Mouse (Mus musculus): ENCODE results near the gene Nfia. TPM values are rescaled to one million over a fixed set of nuclear protein-coding genes. Genes with fewer than 3 reads are reported as not detected.

Nfia gene
- total RNA-seq, 2 experiments from 2014 or later: 3.5 to 14.0 TPM

GRCm38 (mm10) chr4:97923248-97923647 is 150.7 kb downstream of the Nfia start:
- no peak for ATAC-seq (replicated peaks; ENCODE audit: poor library complexity, severe bottlenecking)

- ATAC-seq (replicated peaks; ENCODE audit: poor library complexity, severe bottlenecking): peak; percentile 22; the same call in 1 of the 2 replicates
Observed at GRCm38 (mm10) chr4:97923876-97924316, 151.4 kb downstream of the Nfia start.

GRCm38 (mm10) chr4:97924414-97924813 is 151.9 kb downstream of the Nfia start:
- no peak for ATAC-seq (replicated peaks; ENCODE audit: poor library complexity, severe bottlenecking)

DNA sequence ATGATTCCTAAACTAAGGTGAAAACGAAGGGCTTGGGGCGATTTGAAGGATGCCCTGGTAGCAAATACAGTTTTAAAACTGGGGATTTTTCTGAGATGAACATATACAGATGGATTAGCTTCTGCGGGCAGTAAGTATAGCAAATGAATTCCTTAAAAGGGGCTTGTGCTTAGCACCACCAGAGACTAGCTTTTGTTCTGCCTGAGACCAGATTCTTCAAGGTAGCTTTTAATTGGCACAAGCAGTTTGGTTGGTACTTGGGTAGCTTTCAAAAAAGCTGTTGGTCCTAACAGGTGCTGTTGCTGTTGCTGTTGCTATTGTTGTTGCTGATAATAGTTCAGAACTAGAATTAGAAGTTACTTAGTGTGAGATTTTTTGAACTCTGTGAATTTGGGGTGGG is 152.3 kb downstream of the Nfia start:
- ATAC-seq (replicated peaks; ENCODE audit: poor library complexity, severe bottlenecking): no peak

DNA sequence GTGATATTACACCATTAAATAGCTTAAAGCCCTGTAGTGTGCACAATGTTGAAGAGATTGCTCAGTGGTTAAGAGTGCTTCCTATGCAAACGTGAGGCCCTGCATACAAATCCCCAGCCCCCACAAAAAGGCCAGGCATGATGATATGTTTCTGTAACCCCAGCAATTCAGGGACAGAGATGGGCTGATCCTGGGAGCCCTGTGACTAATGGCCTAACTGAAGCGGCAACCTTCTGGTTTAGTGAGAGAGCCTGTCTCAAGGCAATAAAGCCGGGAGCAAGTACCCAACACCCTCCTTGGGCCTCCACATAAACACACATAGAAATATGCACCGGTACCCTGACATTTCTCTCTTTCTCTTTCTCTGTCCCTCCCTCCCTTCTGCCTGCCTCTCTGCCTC is 153.1 kb downstream of the Nfia start:
- no peak for ATAC-seq (replicated peaks; ENCODE audit: poor library complexity, severe bottlenecking)

GRCm38 (mm10) chr4:97926607-97927308 is 154.2 kb downstream of the Nfia start:
- ATAC-seq (replicated peaks; ENCODE audit: poor library complexity, severe bottlenecking): no peak

DNA sequence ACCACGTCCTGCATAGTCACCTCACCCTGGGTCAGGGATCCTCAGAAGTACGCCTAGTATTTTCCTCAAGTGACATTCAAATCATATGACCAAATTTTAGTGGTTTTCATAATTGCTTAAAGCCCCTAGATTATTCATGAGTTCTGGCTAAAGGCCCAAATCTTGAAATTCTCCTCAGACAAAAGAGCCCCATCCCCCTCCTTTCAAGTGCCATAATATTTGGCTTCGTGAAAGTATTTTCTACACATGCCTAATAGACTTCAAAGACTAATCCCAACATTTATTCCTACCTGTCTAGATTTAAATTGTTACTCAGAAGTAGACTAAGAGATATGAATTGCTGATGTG is 154.7 kb downstream of the Nfia start:
- no peak for ATAC-seq (replicated peaks; ENCODE audit: poor library complexity, severe bottlenecking)

DNA sequence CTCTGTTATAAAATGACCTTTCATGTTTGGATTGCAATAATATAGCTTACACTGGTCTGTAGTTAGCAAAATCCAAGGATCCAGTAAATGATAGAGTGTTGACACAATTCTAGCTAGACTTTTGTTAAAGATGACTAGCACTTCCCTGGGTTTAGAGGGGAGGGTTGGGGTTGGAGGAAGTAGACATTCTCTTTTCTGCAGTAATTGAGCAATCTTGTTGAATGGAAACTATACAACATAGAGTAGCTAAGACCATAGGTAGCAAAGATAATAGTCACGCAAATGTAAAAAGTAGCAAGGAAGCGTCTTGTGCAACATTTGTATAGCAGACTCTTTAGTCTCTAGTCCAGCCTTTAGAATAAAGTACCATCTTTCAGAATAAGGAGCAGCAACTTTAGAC is 163.8 kb downstream of the Nfia start:
- peak; percentile 93 for ATAC-seq (replicated peaks; ENCODE audit: poor library complexity, severe bottlenecking)

DNA sequence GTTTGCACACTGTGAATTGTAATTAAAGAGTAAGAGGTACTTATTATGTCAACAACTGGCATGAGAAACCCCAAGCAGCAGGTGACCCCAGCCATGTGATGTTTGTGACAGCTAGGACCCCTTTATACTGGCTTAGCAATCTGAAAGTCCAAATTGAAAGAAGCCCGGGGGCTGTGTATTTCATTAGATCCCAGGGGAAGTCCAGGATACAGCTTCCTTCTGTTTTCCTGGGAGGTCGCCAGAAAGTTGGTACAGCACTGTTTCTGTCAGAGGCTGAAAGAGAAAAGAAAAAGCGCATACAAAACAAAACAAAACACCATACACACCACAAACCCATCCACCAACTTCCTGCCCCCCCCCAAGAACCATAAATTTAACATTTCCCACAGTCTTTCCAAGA is 164.4 kb downstream of the Nfia start:
- ATAC-seq (replicated peaks; ENCODE audit: poor library complexity, severe bottlenecking): no peak

DNA sequence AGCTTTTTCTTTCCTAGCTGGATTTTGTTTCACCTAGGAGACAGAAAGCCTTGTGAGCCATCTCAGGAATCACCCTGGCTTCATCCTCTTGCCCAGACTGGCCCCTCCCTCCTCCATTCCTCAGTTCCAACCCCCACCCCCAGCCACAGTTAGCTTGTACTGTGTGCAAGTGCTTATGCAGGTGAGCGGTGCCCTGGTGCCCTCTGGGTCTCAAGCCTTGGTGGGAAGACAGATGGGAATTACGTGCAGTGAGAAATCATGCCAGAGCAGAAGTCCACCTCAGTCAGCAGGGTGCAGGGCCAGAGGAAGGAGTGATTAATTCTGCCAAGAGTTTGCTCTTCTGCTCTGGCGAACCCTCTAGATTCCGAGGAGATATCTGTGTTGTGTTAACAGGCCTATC is 167.0 kb downstream of the Nfia start:
- ATAC-seq (replicated peaks; ENCODE audit: poor library complexity, severe bottlenecking): no peak

- no peak for ATAC-seq (replicated peaks; ENCODE audit: poor library complexity, severe bottlenecking)
Observed at GRCm38 (mm10) chr4:97939920-97940520, 167.5 kb downstream of the Nfia start.

DNA sequence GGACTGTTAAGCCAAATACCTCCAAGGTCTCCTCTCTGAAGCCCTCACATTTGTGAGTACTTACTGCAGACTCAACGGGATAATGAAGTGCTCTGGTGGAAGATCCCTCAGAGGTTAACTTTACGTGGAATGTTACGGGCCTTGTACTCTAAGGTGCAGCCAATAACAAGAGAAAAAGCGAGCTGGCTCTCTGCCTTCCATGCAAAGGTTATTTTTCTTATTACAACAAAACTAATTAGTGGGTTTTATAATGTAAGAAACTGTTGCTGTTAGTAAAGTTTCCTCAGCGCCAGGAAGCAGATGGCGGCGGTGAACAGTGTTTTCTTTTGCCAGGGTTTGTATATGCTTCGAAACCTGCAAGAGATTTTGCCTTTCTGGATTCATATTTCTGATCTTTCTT is 169.1 kb downstream of the Nfia start:
- ATAC-seq (replicated peaks; ENCODE audit: poor library complexity, severe bottlenecking): no peak

GRCm38 (mm10) chr4:97944309-97944708 is 171.8 kb downstream of the Nfia start:
- ATAC-seq (replicated peaks; ENCODE audit: poor library complexity, severe bottlenecking): no peak

GRCm38 (mm10) chr4:97947484-97947883 is 174.9 kb downstream of the Nfia start:
- no peak for ATAC-seq (replicated peaks; ENCODE audit: poor library complexity, severe bottlenecking)

GRCm38 (mm10) chr4:97948250-97948649 is 175.7 kb downstream of the Nfia start:
- no peak for ATAC-seq (replicated peaks; ENCODE audit: poor library complexity, severe bottlenecking)

GRCm38 (mm10) chr4:97950341-97951071 is 178.0 kb downstream of the Nfia start:
- no peak for ATAC-seq (replicated peaks; ENCODE audit: poor library complexity, severe bottlenecking)

GRCm38 (mm10) chr4:97953886-97954285 is 181.4 kb downstream of the Nfia start:
- ATAC-seq (replicated peaks; ENCODE audit: poor library complexity, severe bottlenecking): no peak

- no peak for ATAC-seq (replicated peaks; ENCODE audit: poor library complexity, severe bottlenecking)
Observed at GRCm38 (mm10) chr4:97958121-97958520, 185.6 kb downstream of the Nfia start.

DNA sequence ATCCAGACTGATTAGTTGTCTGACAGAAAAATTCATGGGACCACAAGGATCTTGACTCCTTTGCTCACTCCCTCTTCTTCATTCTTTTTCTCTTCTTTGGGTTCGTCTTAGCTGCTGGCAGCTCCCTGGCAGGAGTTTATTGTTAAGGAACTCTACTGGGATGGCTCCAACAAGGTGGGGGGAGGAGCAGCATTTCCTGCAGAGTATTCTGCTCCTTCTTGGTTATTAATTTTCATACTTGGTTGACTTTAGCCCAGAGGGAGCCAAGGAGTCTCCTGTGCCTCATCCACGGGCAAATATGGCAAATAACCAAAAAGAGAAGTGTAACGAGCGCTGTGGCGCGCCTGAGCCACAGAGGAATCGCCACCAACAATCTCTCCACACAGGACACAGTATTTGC is 190.3 kb downstream of the Nfia start:
- ATAC-seq (replicated peaks; ENCODE audit: poor library complexity, severe bottlenecking): no peak

DNA sequence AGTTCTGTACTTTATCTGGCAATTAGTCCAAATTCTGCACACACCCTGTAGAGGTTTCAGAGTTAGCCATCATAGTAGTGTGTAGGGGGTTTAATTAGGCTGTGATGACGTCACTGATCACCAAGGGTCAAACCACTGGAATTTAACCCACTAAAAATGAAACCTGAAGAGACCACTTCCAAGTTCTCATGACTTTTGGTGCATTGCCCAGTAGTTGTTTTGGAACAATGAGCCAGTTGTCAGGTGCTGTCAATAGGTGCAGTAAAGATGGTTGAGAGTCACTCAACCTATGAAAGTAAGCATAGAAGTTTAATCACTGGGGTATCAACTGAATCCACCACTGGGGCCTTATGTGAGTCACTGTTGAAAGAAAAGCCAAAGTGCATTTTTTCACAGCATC is 191.4 kb downstream of the Nfia start:
- no peak for ATAC-seq (replicated peaks; ENCODE audit: poor library complexity, severe bottlenecking)

- ATAC-seq (replicated peaks; ENCODE audit: poor library complexity, severe bottlenecking): no peak
Observed at GRCm38 (mm10) chr4:97968786-97969348, 196.3 kb downstream of the Nfia start.

All from granulocyte monocyte progenitor cell, adult 5-6 weeks (primary cell).